Mouse (Mus musculus) heart, postnatal 14 days (tissue): ENCODE measurements at regions not wholly inside any gene's neighbourhood (a gene's known extent, or its start where the extent isn't known, plus 50 kb on each side); places are given as distances from the start of the nearest gene placed in this dataset.

Experiments used
- DNase-seq, 2 experiments: peaks; one replicate each; pipeline ENCODE4 v3.0.0; 2021 to 2022
- intact Hi-C: fragments of 180-260 bp; cut with DNase I; formaldehyde crosslinking; loops from one replicate; pipeline ENCODE4 v1.15.1; 2025

DNA sequence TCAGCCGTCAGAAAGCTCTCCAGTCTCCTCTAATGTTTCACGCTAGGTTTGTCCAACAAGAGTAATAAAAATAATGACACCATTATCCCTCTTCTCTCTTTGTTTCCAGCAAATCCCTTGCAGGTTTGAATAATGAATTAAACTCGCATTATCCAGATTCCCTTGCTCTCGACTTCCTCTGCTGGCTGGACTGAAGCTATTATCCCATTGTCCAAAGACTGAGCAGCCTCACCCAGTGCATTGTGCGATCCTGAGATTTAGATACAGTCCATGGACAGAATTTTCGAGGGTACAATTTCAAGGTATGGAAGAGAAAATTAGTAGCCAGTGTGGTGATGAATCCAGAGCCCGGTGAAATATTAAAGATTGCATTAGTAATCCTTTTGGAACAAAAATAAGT lies 270.3 kb downstream of the En1 start:
- intact Hi-C loops = no loop called here
- DNase-seq = no peak

- intact Hi-C loops = no loop called here
- no peak for DNase-seq
Measured at GRCm38 (mm10) chr1:120882959-120883549, 280.8 kb downstream of the En1 start.

DNA sequence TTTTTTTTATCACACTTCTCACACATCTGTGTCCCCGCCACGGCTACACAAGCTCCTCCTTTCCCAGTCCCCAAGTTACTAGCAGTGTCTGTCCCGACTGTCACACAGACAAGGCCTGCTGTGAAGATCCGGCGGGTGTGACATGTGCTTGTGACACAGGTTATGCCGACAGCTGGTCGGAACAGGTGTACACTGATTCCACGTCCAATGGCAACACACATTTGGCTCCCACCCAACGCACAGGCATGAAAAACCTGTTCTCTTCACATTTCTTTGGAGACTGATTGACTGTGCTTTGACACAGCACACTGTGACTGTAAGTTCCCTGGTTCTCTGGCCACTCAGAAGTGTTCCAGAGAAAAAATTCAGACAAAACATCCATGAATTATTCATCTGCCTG lies 281.4 kb downstream of the En1 start:
- no peak for DNase-seq
- intact Hi-C loops = no loop called here

GRCm38 (mm10) chr1:120910801-120911200 lies 308.6 kb downstream of the En1 start:
- DNase-seq = no peak
- intact Hi-C loops = no loop called here

GRCm38 (mm10) chr1:120911962-120912670 lies 309.9 kb downstream of the En1 start:
- DNase-seq = no peak
- intact Hi-C loops = no loop called here

DNA sequence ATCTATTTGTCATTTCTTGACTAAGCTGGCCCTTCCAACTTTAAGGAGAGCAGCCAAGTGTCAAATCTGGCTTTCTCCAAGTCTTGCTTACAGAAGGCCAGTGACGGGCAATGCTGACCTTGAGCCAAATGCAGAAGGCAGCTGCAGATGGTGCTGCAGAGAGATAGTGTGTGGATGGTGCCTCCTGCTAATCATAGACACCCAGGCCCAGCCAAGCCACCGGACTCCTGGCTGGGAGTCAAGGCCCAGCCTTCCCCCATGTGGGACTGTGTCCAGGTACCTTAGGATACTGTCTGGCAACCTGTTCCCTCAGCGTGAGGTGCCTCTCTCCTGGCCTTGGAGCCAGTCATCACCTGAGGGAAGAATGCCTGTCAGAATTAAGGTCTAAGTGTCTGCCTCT lies 319.3 kb downstream of the En1 start:
- intact Hi-C loops = no loop called here
- peak; percentile 56 to 62 for DNase-seq

- intact Hi-C loops = no loop called here
- DNase-seq = no peak
Measured at GRCm38 (mm10) chr1:120925271-120925670, 323.1 kb downstream of the En1 start.

- no peak for DNase-seq
- intact Hi-C loops = no loop called here
Measured at GRCm38 (mm10) chr1:120930141-120930540, 327.9 kb downstream of the En1 start.

- DNase-seq = no peak
- intact Hi-C loops = no loop called here
Measured at GRCm38 (mm10) chr1:120935321-120935720, 333.1 kb downstream of the En1 start.

GRCm38 (mm10) chr1:120943711-120944110 lies 341.5 kb downstream of the En1 start:
- intact Hi-C loops = no loop called here
- DNase-seq = no peak

DNA sequence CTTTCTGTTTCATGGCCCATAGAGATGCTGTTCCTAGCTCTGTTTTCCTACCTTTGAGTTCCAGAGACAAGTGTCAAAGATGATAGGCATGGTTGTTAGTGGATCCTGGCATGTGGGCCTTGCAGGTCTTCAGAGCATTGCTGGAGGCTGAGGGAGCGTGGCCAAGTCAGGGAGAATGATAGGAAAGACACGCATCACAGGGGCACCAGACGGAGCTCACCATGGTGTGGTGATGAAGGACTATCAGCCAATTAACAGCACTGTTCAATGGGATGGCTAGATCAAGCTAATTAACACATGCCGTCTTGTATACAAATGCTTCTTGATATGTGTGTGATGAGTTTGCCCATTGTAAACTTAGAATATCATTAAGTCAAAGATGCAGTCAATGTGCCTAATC lies 344.1 kb downstream of the En1 start:
- intact Hi-C loops = no loop called here
- DNase-seq = no peak

DNA sequence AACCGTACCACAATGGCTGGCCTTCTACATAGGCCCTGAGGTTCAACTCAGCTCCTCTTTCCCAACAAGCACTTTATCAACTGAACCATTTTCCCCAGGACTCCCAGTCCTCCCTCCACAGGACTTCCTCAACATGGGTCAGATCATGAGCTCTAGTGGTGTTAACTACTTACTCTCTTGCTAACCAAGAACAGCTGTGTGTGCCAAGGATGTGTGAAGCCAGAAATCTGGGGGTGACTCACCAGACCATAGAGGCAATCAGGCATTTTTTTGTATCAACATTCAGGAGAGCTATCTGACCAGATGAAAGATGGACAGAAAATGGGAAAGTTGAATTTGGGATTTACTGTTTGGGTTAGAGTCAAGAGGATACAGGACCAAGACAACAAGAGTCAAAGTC lies 359.0 kb downstream of the En1 start:
- no peak for DNase-seq
- intact Hi-C loops = no loop called here

DNA sequence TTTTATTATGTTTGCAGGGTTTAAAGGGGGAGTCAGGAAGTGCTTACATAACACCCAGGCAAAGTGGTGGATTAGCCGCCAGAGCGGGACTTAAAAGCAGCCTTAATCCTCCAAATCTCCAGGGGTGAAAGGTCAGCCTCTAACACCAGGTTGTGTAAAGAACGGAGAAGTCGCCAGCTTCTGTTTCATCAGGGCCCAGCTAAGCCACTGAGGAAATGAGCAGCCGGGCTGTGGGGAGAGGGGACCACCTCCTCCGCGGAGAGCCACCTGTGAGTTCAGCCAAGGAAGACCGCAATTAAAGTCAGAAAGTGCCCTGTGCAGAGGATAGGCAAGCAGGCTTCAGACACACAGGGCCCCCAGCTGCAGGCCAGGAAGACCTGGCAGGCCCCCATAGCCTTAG lies 359.8 kb downstream of the En1 start:
- intact Hi-C loops = no loop called here
- DNase-seq = no peak

DNA sequence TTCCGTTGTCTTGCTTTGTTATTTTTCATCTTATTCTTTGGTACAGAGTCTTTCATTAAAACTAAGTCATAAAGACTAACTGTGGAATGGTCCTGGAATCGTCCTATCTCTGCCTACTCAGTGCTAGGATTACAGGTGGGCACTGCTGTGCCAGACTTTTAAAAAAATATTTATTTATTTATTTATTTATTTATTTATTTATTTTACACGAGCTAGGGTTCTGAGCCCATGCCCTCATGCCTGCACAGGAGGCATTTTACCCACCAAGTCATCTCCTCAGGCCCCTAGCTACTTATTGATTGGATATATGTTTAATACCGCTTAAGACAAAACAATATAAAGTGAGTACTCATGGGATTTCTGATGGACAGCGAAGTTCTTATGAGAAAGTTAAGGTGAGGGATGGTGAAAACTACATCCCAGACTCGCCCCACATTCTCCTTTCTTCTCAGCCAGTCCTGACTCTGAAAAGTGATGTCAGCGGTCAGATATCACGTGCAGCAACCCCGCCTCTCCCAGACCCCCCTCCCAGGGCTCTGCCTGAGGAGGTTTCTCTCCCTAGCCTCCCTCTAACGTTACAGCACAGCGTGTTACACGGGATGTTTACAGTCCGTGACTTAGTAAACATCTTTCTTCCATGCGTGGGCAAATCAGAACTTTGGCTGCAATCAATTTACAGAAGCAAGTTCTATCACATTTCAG lies 361.4 kb downstream of the En1 start:
- peak in 1 of 2 experiments; percentile 7 for DNase-seq
- intact Hi-C loops = no loop called here

DNA sequence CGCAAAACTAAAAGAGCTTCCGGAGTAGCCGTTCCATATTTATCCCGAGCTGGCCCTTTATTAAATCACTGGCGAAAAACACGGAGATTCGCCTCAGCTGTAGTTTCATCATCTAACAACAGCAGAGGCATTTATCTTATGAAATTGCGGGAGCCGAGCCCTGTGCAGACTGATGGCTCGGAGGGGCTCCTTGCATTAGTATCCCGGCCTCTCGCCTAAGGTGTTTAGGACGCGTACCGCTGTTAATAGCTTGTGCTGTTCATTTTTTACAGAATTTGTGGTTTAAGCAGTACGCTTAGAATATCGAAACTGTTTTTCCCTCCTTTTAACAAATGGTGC lies 361.9 kb downstream of the En1 start:
- intact Hi-C loops = no loop called here
- no peak for DNase-seq

DNA sequence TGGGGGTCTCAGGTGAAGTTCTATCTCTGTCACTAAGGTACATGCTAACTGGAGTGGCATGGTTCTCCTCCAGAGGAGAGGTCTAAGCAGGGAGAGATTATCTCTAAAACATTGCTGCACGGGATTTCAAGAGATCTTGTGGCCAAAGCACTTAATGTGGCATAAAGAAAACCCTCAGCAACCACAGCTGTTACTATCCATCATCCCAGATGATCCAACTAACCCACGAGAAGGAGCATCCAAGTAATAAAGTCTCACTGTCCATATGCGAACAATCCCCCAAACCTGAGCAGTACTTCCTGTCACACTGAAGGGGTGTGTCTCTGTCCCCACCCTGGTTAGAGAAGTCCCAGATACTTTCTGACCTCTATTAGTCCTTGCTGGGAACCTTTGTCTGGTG lies 363.9 kb downstream of the En1 start:
- no peak for DNase-seq
- intact Hi-C loops = no loop called here

DNA sequence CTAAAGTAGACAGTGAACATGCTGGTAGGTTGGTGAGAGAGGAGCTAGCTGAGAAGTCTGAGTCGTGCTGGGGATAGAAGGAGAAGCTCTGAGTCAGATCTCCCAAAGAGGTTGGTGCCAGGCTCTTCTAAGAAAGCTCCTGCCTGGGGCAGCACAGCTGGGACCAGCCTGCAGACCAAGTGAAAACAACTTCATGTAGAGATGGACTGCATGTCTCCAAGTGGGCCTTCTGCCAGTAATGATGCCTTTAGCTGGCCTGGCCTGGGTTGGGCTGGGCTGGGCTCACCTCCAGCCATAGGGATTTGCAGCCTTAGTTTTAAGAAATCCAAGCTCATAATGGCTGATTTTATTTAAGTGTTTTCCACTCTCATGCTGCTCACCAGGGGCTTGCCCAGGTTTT lies 357.7 kb downstream of the Insig2 start:
- intact Hi-C loops = no loop called here
- peak; percentile 43 to 63 for DNase-seq

GRCm38 (mm10) chr1:121004535-121004934 lies 327.9 kb downstream of the Insig2 start:
- no peak for DNase-seq
- intact Hi-C loops = no loop called here

DNA sequence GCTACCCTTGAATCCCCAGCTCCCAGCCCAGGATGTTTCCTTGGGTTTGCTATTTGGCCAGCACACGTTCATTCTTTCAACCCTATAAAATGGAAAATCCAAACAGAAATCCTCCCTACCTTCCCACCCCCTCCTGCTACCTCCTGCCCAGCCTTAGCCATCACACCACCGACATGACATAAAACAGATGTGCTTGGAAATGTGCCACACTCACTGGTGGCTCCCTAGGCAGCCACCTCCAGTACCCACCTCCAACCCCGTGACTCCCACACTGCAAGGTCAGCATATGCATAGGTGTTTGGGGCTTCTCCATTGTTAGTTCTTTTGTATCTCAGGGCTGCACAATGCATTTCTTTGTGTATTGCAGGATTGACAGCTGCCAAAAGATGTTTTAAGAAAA lies 327.2 kb downstream of the Insig2 start:
- peak; percentile 7 to 33 for DNase-seq
- intact Hi-C loops = no loop called here

DNA sequence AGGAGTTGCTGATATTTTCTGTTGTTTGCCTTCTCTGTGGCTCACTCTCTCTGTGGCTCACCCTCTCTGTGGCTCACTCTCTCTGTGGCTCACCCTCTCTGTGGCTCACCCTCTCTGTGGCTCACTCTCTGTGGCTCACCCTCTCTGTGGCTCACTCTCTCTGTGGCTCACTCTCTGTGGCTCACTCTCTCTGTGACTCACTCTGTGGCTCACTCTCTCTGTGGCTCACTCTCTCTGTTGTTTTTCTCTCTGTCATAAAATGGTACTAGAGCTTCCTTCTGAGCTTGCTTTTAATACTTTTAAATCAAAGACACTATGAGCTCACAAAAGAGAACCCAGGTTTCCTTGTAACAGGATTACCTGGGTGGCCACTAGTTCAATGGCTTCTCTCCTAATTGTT lies 320.3 kb downstream of the Insig2 start:
- no peak for DNase-seq
- intact Hi-C loops = no loop called here

DNA sequence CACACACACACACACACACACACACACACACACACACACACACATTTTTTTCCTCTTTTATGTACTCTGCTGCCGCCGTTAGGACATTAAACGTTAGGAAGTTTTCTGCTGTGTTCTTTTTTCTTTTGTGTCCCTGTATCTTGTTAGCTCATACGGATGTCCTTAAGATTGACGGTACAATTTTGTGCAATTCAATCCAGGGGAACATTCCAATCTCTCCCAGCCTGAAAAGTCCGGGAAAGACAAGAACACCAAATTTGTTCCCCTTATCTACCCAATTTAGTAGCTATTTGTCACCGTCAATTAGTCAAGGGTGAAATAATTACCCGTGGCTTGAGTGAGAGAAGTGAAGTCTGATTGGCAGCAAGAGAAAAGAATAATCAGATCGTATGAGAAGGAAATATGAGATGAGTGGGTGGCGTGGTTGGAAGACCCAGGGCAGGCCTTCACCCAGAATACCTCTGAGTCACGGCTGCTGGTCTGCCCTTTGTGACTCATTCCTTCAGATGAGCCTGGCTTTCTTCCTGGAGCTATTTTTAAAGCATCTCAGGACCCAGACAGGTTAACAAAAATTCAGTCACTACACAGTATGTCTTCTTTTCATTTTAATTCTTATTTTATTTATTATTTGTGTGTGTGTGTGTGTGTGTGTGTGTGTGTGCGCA lies 318.4 kb downstream of the Insig2 start:
- intact Hi-C loops = no loop called here

DNA sequence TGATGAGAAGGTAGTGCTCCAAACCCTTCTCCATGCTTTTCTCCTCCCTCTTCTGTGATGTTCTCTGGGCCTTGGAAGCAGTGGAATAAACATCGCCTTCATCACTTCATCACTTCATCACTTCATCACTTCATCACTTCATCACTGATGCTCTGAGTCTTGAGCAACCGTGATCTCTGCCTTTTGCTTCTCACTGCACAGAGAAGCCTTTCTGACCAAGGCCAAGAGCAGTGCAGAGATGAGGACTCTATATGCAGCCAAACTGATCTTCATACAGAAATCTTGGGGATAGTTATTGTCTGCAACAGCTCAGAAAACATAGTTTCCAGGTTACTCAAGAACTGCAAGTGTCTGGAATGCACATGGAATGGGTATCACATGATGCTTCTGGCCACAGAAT lies 303.0 kb downstream of the Insig2 start:
- intact Hi-C loops = no loop called here
- no peak for DNase-seq

More for the DNA sequence above, 318.4 kb downstream of the Insig2 start:
- DNase-seq = peak in 1 of 2 experiments; percentile 3
